Mouse (Mus musculus): ENCODE results near the gene Adam1b.

GRCm38 (mm10) chr5:121549196-121549595, 46.0 kb upstream of the Adam1b start:
- no peak for TF ChIP-seq EP300 (IDR thresholded peaks at IDR 0.05)
- TF ChIP-seq CTCF (IDR thresholded peaks at IDR 0.05) = no peak
